Mouse (Mus musculus) stomach, embryonic 16.5 days (tissue): Measurements from ENCODE around the gene C5ar2. TPM values are rescaled to one million over a fixed set of nuclear protein-coding genes. Genes with fewer than 3 reads are reported as not detected.

ENCODE experiments used
- ATAC-seq: fragments of 200-750 bp; cut with Nextera tagmentation; 2 replicates; pipeline ENCODE4 v1.8.0; 2017; ENCODE audit warnings: moderate number of reproducible peaks, moderate TSS enrichment; ENCODE audit not compliant: insufficient read depth, low FRiP score
- H3K27ac ChIP-seq: fragments of 300-500 bp; sonication (generic); 2 replicates; pipeline ENCODE4 v1.5.1; 2014; ENCODE audit warnings: low read length
- H3K27me3 ChIP-seq: fragments of 300-500 bp; sonication (generic); 2 replicates; pipeline ENCODE4 v1.6.1; 2014; ENCODE audit warnings: low read length, control low read depth, mixed read lengths; ENCODE audit not compliant: control insufficient read depth, insufficient read depth
- H3K36me3 ChIP-seq: fragments of 300-500 bp; sonication (generic); 2 replicates; pipeline ENCODE4 v1.6.1; 2014; ENCODE audit warnings: low read length; ENCODE audit not compliant: control insufficient read depth, insufficient read depth
- H3K4me1 ChIP-seq: fragments of 300-500 bp; sonication (generic); 2 replicates; pipeline ENCODE4 v1.6.1; 2014; ENCODE audit warnings: low read length, control low read depth, mixed read lengths; ENCODE audit not compliant: control insufficient read depth, insufficient read depth
- H3K4me2 ChIP-seq: fragments of 300-500 bp; sonication (generic); 2 replicates; pipeline ENCODE4 v1.6.1; 2014; ENCODE audit warnings: low read depth, low read length, mixed read lengths
- H3K4me3 ChIP-seq: fragments of 300-500 bp; sonication (generic); replicated peaks from 2 replicates; pipeline ENCODE4 v1.5.1; 2014; ENCODE audit warnings: mild to moderate bottlenecking, low read length
- H3K9ac ChIP-seq: fragments of 300-500 bp; sonication (generic); 2 replicates; pipeline ENCODE4 v1.6.1; 2014; ENCODE audit warnings: low read length
- H3K9me3 ChIP-seq: fragments of 300-500 bp; sonication (generic); replicated peaks from 2 replicates; pipeline ENCODE4 v1.6.1; 2016; ENCODE audit warnings: low read length, control low read depth; ENCODE audit not compliant: control insufficient read depth
- WGBS: fragments of 180-500 bp; shearing (Covaris S2); extraction: QIAGEN DNeasy Blood & Tissue Kit; methylation state at CpG from one replicate; pipeline ENCODE4 v1.1.7; 2014; 5-methylcytosine and 5-hydroxymethylcytosine counted together
- polyA plus RNA-seq: library from polyadenylated mRNA; unstranded; fragments of >200 nt; fragmentation: Nextera tagmentation; extraction: Ambion mirVana; gene quantifications from 2 replicates; pipeline ENCODE4 v1.2.1, GENCODE M21; 2015

C5ar2 gene
- polyA plus RNA-seq, 1 experiment from 2014 or later: 0.30 TPM

- Histone ChIP-seq H3K4me3 (no peak overlapping the region), H3K4me2 (no peak overlapping the region), H3K9ac (0 out of 2 replicates have a peak overlapping the region, but pooled peaks have one; percentile 18), H3K27ac (no peak overlapping the region), H3K36me3 (no peaks in the 10 kb centered on the region; the same call in 1 of the 2 replicates), H3K27me3 (no peaks in the 10 kb centered on the region), H3K4me1 (no peaks in the 10 kb centered on the region), H3K9me3 (no peaks in the 10 kb centered on the region)
- WGBS: 66% methylated on average over 5 of the region's 5 CpGs
- ATAC-seq: peak; percentile 3; the same call in 1 of the 2 replicates
Observed at GRCm38 (mm10) chr7:16197166-16197565, 46.8 kb downstream of the C5ar2 start.

DNA sequence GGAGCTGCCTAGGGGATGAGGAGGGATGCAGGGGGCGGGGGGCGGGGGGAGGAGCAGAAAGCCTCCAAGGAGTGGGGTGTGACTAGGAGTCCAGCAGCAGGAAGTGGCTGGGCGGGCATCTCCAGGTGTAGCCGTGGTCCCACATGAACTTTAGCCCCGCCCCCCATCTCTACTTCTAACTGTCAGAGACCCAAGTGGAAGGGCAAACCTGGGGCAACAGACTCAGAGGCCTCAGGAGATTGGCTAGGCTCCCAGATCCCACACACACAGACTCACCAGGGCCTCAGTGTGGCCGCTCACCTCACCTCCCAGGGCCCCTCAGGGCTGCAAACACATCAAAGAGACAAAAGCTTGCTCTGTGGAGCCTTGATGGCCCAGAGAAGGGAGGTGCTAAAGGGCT lies 47.3 kb downstream of the C5ar2 start:
- no peak overlapping the region for H3K9ac ChIP-seq
- no peak overlapping the region for H3K4me3 ChIP-seq
- no peaks in the 10 kb centered on the region for H3K4me1 ChIP-seq
- no peaks in the 10 kb centered on the region for H3K27me3 ChIP-seq
- H3K36me3 ChIP-seq: no peaks in the 10 kb centered on the region; the same call in 1 of the 2 replicates
- H3K27ac ChIP-seq: no peak overlapping the region
- no peak overlapping the region for H3K4me2 ChIP-seq
- no peak for ATAC-seq
- no peaks in the 10 kb centered on the region for H3K9me3 ChIP-seq
- WGBS: 47% methylated on average over 6 of the region's 6 CpGs

DNA sequence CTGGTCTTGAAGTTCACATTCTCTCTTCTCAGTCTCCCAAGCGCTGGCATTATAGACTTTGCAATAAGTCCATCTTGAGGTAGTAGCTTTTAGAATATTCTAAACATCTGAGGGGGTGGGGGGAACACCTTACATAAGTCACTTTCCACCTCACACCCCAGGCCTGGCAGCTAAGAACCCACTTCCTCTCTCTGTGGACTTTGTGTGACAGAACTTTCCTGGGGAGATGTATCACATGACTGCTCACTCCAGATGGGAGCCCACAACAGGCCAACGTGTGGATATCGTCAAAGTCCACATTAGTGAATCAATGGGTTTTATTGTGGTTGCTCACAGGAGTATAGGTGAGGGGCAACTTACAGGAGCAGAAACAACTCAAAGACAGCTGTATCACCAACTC lies 50.3 kb downstream of the C5ar2 start:
- no peaks in the 10 kb centered on the region for H3K36me3 ChIP-seq
- no peak overlapping the region for H3K27ac ChIP-seq
- H3K4me3 ChIP-seq: no peak overlapping the region
- H3K9me3 ChIP-seq: no peaks in the 10 kb centered on the region
- H3K4me1 ChIP-seq: no peaks in the 10 kb centered on the region
- no peak overlapping the region for H3K4me2 ChIP-seq
- H3K9ac ChIP-seq: no peak overlapping the region
- 44% methylated on average over 3 of the region's 3 CpGs for WGBS
- 0 out of 2 replicates have a peak, but pooled peaks cover 4% of the 10 kb centered on the region for H3K27me3 ChIP-seq
- ATAC-seq: no peak

GRCm38 (mm10) chr7:16192315-16192714 lies 51.6 kb downstream of the C5ar2 start:
- no peak overlapping the region for H3K27ac ChIP-seq
- no peaks in the 10 kb centered on the region for H3K4me1 ChIP-seq
- H3K36me3 ChIP-seq: no peaks in the 10 kb centered on the region
- 0 out of 2 replicates have a peak, but pooled peaks cover 4% of the 10 kb centered on the region for H3K27me3 ChIP-seq
- H3K4me2 ChIP-seq: no peak overlapping the region
- H3K9me3 ChIP-seq: no peaks in the 10 kb centered on the region
- no peak overlapping the region for H3K9ac ChIP-seq
- 15% methylated on average over 5 of the region's 5 CpGs for WGBS
- H3K4me3 ChIP-seq: no peak overlapping the region
- peak; percentile 35; the same call in 1 of the 2 replicates for ATAC-seq

- Histone ChIP-seq H3K9me3 (no peaks in the 10 kb centered on the region), H3K4me3 (no peak overlapping the region), H3K9ac (no peak overlapping the region), H3K27ac (no peak overlapping the region), H3K4me1 (no peaks in the 10 kb centered on the region), H3K36me3 (no peaks in the 10 kb centered on the region), H3K4me2 (no peak overlapping the region), H3K27me3 (0 out of 2 replicates have a peak, but pooled peaks cover 4% of the 10 kb centered on the region)
- 79% methylated on average over 8 of the region's 8 CpGs for WGBS
- ATAC-seq: no peak
Observed at GRCm38 (mm10) chr7:16187494-16187893, 56.5 kb downstream of the C5ar2 start.

Other genes with a start within 250 kb of the C5ar2 start
- 3.9 and 4.5 TPM in 2 replicates for gene Bicra, start 196.2 kb downstream of the C5ar2 start, polyA plus RNA-seq
- gene Zfp541, start 182.3 kb downstream of the C5ar2 start, polyA plus RNA-seq: 0.05 and 0.10 TPM in 2 replicates
- 206 and 230 TPM in 2 replicates for gene Napa, start 145.7 kb downstream of the C5ar2 start, polyA plus RNA-seq
- gene Kptn, start 124.3 kb downstream of the C5ar2 start, polyA plus RNA-seq: 26.7 and 27.2 TPM in 2 replicates
- 0.25 TPM in 2 replicates for gene Slc8a2, start 114.3 kb downstream of the C5ar2 start, polyA plus RNA-seq
- gene Meis3, start 69.1 kb downstream of the C5ar2 start, polyA plus RNA-seq: 22.0 and 22.1 TPM in 2 replicates
- 34.3 and 36.6 TPM in 2 replicates for gene Dhx34, start 22.1 kb downstream of the C5ar2 start, polyA plus RNA-seq
- 4.6 and 4.8 TPM in 2 replicates for gene C5ar1, start 15.4 kb upstream of the C5ar2 start, polyA plus RNA-seq
- 11.8 and 12.8 TPM in 2 replicates for gene Inafm1, start 29.5 kb upstream of the C5ar2 start, polyA plus RNA-seq
- gene Ccdc9, start 42.6 kb upstream of the C5ar2 start, polyA plus RNA-seq: 16.7 and 18.8 TPM in 2 replicates
- 3.7 and 4.1 TPM in 2 replicates for gene Bbc3, start 64.2 kb upstream of the C5ar2 start, polyA plus RNA-seq
- 256 and 262 TPM in 2 replicates for gene Sae1, start 143.7 kb upstream of the C5ar2 start, polyA plus RNA-seq
- gene Zc3h4, start 156.8 kb upstream of the C5ar2 start, polyA plus RNA-seq: 9.7 and 10.4 TPM in 2 replicates
- 38.4 and 44.2 TPM in 2 replicates for gene Tmem160, start 208.6 kb upstream of the C5ar2 start, polyA plus RNA-seq
- gene Npas1, start 233.6 kb upstream of the C5ar2 start, polyA plus RNA-seq: 0.19 and 0.26 TPM in 2 replicates